Mouse (Mus musculus) bone marrow macrophage, adult 2 months (primary cell): ENCODE measurements at regions not wholly inside any gene's neighbourhood (a gene's known extent, or its start where the extent isn't known, plus 50 kb on each side); places are given as distances from the start of the nearest gene placed in this dataset.

Experiments
- CTCF ChIP-seq: IDR thresholded peaks from 2 replicates; pipeline ENCODE4 v1.5.1; 2012; ENCODE audit warnings: low read depth, mild to moderate bottlenecking, low read length, moderate library complexity
- POLR2A ChIP-seq: IDR thresholded peaks from 2 replicates; pipeline ENCODE4 v1.6.1; 2012; ENCODE audit warnings: mild to moderate bottlenecking, low read depth, low read length, borderline replicate concordance

DNA sequence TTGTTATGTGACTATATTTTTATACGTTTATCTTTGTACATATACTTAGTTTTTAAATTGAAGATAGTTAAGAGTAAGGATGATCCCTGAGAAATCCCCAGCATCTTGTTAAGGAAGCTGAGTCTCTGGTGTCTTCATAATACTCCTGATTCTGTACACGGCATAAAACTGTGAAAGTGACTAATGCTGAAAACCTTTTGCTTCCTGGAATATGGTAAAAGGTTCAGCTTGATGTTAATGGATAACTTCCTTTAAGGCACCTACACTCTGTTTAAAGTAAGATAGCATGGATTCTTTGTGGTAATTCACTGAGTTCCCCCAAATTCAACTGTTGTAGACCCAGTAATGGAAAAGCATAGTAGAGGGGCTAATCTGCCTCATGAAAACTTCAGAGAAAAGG, 67.2 kb upstream of the Rgs1 start:
- TF ChIP-seq CTCF (no peak), POLR2A (no peak)
